Mouse (Mus musculus) liver, adult (tissue): ENCODE results near the gene Stum.
A peak's percentile ranks its signal among the peaks of the same experiment; 100 is the strongest.

ENCODE experiments used
- GATA4 ChIP-seq: IDR thresholded peaks from 2 replicates; pipeline ENCODE4 v1.6.1; 2014; ENCODE audit warnings: mild to moderate bottlenecking, low read length; ENCODE audit not compliant: insufficient replicate concordance

Gene Stum

GRCm38 (mm10) chr1:180426405-180426804 is 56.9 kb downstream of the Stum start:
- TF ChIP-seq GATA4 = no peak

GRCm38 (mm10) chr1:180423931-180424330 is 59.4 kb downstream of the Stum start:
- no peak for TF ChIP-seq GATA4

GRCm38 (mm10) chr1:180423008-180423639 is 60.2 kb downstream of the Stum start:
- TF ChIP-seq GATA4 = no peak

- TF ChIP-seq GATA4 = no peak
Observed at GRCm38 (mm10) chr1:180422076-180422828, 61.1 kb downstream of the Stum start.

GRCm38 (mm10) chr1:180421165-180421909 is 62.0 kb downstream of the Stum start:
- TF ChIP-seq GATA4 = no peak

GRCm38 (mm10) chr1:180420496-180421164 is 62.7 kb downstream of the Stum start:
- no peak for TF ChIP-seq GATA4

GRCm38 (mm10) chr1:180419059-180419458 is 64.2 kb downstream of the Stum start:
- TF ChIP-seq GATA4 = no peak

- TF ChIP-seq GATA4 = no peak
Observed at GRCm38 (mm10) chr1:180417118-180417517, 66.2 kb downstream of the Stum start.

GRCm38 (mm10) chr1:180415836-180416235 is 67.5 kb downstream of the Stum start:
- no peak for TF ChIP-seq GATA4

GRCm38 (mm10) chr1:180415064-180415463 is 68.2 kb downstream of the Stum start:
- TF ChIP-seq GATA4 = no peak

- TF ChIP-seq GATA4 = no peak
Observed at GRCm38 (mm10) chr1:180410306-180410705, 73.0 kb downstream of the Stum start.

- TF ChIP-seq GATA4 = no peak
Observed at GRCm38 (mm10) chr1:180409771-180410170, 73.5 kb downstream of the Stum start.

GRCm38 (mm10) chr1:180408832-180409231 is 74.5 kb downstream of the Stum start:
- peak; percentile 19; the same call in 1 of the 2 replicates for TF ChIP-seq GATA4

- no peak for TF ChIP-seq GATA4
Observed at GRCm38 (mm10) chr1:180407727-180408719, 75.3 kb downstream of the Stum start.

- no peak for TF ChIP-seq GATA4
Observed at GRCm38 (mm10) chr1:180407171-180407671, 76.1 kb downstream of the Stum start.
